ENCODE assay signal across 28 mouse cellular contexts in the genomic region with DNA sequence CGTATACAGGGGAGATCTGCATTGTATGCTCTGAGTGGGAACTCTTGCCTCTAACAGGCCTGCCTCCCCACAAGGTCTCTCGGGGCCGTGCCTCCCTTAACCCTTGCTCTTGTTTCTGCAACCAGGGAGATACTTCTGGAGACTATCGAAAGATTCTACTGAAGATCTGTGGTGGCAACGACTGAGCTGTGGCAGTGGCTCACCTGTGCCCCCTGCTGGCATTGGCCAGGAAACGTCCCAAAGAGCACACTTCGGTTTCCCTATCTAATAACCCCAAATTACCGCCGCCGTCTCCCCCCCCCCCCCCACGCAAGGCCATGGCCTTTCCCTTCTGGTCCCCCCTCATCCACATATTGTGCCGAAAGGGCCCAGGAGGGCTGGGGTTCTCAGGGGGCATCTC. TPM values are rescaled to one million over a fixed set of nuclear protein-coding genes. Genes with fewer than 3 reads are reported as not detected.
"Had no signal": no experiment of that assay in that cellular context is flagged by ENCODE, and none has a peak within 500 bp of the region (broad histone marks: within the 10 kb centered on the region; RNA-seq: fewer than 3 reads in every experiment).

No protein-coding gene starts in this region.

RNA-seq across cellular contexts. Expression of a gene that starts 17.0 kb away (rescaled TPM):
- total RNA-seq: forebrain, postnatal 0 days had no signal
- polyA plus RNA-seq: cerebellum, adult 2 months; embryonic facial prominence, embryonic 10.5 days; embryonic facial prominence, embryonic 11.5 days; embryonic facial prominence, embryonic 13.5 days; embryonic facial prominence, embryonic 14.5 days; erythroblast, embryonic 14.5 days; forebrain, embryonic 10.5 days; forebrain, embryonic 11.5 days; forebrain, embryonic 12.5 days; forebrain, embryonic 13.5 days; forebrain, embryonic 14.5 days; forebrain, embryonic 15.5 days; forebrain, embryonic 16.5 days; forebrain, postnatal 0 days had no signal

RNA-seq across cellular contexts. Expression of a gene that starts 52.2 kb away (rescaled TPM):
- total RNA-seq: gastrocnemius, adult 18-20 months; gastrocnemius, adult 2 months; gastrocnemius, adult 8-10 months; gastrocnemius, postnatal 10 days; gastrocnemius, postnatal 25 days; gastrocnemius, postnatal 36 days; gastrocnemius, postnatal 4 days; heart, adult 18-20 months; heart, adult 2 months; heart, adult 8-10 months had no signal
- polyA plus RNA-seq: cortical plate, adult 2 months; embryonic facial prominence, embryonic 10.5 days; embryonic facial prominence, embryonic 12.5 days; embryonic facial prominence, embryonic 13.5 days; embryonic facial prominence, embryonic 14.5 days; erythroblast, embryonic 14.5 days; forebrain, embryonic 10.5 days; forebrain, embryonic 11.5 days; forebrain, embryonic 12.5 days; forebrain, embryonic 13.5 days; forebrain, embryonic 14.5 days; forebrain, embryonic 15.5 days; forebrain, embryonic 16.5 days; frontal cortex, adult 2 months; gonadal fat pad, adult 2 months; heart, adult 2 months had no signal
